Mouse (Mus musculus): ENCODE measurements at regions not wholly inside any gene's neighbourhood (a gene's known extent, or its start where the extent isn't known, plus 50 kb on each side); places are given as distances from the start of the nearest gene placed in this dataset.

DNA sequence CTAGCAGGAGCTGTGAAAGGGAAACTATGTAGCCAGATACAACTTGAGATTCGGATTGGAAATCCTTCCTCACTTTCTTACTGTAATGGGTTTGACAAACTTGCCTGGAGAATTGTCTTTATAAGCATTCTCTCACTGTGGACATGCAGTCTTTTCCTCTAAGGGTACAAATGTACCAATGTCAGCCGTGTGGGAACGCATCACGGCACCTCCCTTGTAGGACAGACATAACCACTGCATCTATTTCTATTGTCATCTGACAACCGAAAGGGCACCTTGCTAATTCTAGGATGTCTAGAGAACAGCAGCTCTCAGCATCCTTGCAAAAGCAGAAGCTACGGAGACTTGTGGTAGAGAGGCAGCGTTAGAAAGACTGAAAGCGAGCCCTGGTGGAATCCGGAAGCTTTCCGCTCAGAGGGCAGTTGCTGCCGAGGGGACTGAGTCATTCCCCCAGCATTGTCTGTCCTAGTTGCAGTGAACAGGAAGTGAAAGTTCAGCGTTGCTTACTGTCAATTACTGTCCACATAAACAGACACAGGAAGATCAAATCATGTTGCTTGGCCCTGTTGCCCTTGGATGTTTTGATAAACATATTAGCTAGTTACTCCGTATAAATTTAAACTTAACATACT, 83.5 kb upstream of the Hgf start:
- TF ChIP-seq POLR2A (IDR thresholded peaks at IDR 0.05; ENCODE audit: insufficient read depth, low read depth, low read length) (0 out of 2 replicates have a peak, but pooled peaks have one; percentile 22), EP300 (IDR thresholded peaks at IDR 0.05; ENCODE audit: insufficient read depth, low read depth, low read length) (no peak)

All from heart, adult 2 months (tissue).